Mouse (Mus musculus): ENCODE data around the gene Vat1l. TPM values are rescaled to one million over a fixed set of nuclear protein-coding genes. Genes with fewer than 3 reads are reported as not detected.
A peak's percentile ranks its signal among the peaks of the same experiment; 100 is the strongest.

Vat1l gene
- total RNA-seq, 2 experiments from 2014 or later, result 9.8 to 14.0 TPM

GRCm38 (mm10) chr8:114398326-114398725, 192.9 kb downstream of the Vat1l start:
- peak; percentile 39 to 66 for DNase-seq

- DNase-seq, result no peak
Observed at GRCm38 (mm10) chr8:114399273-114399672, 193.9 kb downstream of the Vat1l start.

- DNase-seq, result no peak
Observed at GRCm38 (mm10) chr8:114401679-114402078, 196.3 kb downstream of the Vat1l start.

GRCm38 (mm10) chr8:114411421-114411820, 206.0 kb downstream of the Vat1l start:
- no peak for DNase-seq

GRCm38 (mm10) chr8:114417786-114418185, 212.4 kb downstream of the Vat1l start, which contains the start of gene Clec3a:
Gene Clec3a (plus strand): TSS chr8:114418086.
- DNase-seq, result no peak

- DNase-seq, result no peak
Observed at GRCm38 (mm10) chr8:114418486-114418885, 213.1 kb downstream of the Vat1l start.

GRCm38 (mm10) chr8:114418904-114419303, 213.5 kb downstream of the Vat1l start:
- DNase-seq, result no peak

GRCm38 (mm10) chr8:114421544-114421943, 216.1 kb downstream of the Vat1l start:
- no peak for DNase-seq

Other genes starting within 250 kb of the Vat1l start
- 10 to 100 TPM; 46.5 to 73.1 TPM for gene Nudt7, start 72.1 kb upstream of the Vat1l start, total RNA-seq (2021)
- not detected for gene Clec3a, start 212.5 kb downstream of the Vat1l start, total RNA-seq (2021)
- gene Wwox, start 234.0 kb downstream of the Vat1l start, total RNA-seq (2021), result 10 to 100 TPM; 27.3 to 28.0 TPM

Measured in adrenal gland, postnatal 36 days (tissue).